Mouse (Mus musculus) skeletal muscle tissue, adult 2 months (tissue): ENCODE measurements at regions not wholly inside any gene's neighbourhood (a gene's known extent, or its start where the extent isn't known, plus 50 kb on each side); places are given as distances from the start of the nearest gene placed in this dataset.

ENCODE experiments used
- DNase-seq: peaks from one replicate; pipeline ENCODE4 v3.0.0-alpha.2; 2012; ENCODE audit warnings: low read depth, low spot score

DNA sequence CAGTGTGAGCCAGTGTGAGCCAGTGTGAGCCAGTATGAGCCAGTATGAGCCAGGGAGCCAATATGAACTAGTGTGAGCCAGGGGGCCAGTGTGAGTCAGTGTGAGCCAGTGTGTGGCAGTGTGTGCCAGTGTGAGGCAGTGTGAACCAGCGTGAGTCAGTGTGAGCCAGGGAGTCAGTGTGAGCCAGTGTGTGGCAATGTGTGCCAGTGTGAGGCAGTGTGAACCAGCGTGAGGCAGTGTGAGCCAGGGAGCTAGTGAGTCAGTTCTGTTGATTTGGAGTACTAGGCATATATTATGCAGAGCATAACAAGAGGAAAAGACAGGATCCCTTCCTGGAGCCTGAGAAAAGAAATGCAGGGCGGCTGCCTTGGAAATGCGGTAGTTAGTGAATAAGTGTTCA lies 82.7 kb upstream of the Zfhx3 start:
- no peak for DNase-seq

DNA sequence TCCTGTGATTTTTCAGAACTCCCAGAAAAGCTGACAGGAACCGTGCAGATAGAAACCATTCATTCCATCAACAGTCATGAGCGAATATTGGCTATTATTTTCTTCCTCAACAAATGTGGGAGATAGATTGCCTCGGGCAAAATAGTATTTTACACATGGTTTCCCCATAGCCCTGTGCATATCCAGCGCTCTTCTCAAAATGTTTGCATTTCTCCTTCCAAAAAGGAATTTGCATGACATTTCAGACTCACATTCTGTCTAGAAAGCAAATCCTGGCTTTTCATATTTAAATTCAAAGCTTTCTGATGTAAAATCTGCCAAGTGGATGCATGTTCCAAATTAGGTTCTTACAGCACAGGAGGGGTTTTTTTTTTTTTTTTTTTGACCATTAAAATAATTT lies 82.2 kb upstream of the Zfhx3 start:
- no peak for DNase-seq

GRCm38 (mm10) chr8:107864802-107865651 lies 77.4 kb upstream of the Zfhx3 start:
- DNase-seq: no peak

- DNase-seq: no peak
Observed at GRCm38 (mm10) chr8:107865744-107866143, 76.7 kb upstream of the Zfhx3 start.

GRCm38 (mm10) chr8:107871718-107872117 lies 70.7 kb upstream of the Zfhx3 start:
- no peak for DNase-seq

DNA sequence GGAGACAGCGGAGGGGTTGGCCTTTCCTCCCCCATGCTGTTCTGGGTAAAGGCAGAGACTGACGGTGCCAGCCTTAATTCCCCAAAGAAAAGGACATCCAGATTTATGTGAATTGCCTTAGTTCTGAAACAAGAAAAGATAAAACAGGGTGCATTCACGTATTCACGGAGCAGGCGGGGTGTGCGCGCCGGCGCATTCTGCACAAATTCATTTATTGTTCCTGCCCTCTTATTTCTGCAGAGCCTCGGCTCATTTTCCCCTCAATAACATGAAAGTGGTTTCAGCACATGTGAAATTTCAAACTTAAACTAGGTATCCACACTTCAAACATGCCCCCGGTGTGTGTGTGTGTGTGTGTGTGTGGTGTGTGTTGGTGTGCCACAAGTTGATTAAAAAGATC lies 70.3 kb upstream of the Zfhx3 start:
- DNase-seq: no peak

DNA sequence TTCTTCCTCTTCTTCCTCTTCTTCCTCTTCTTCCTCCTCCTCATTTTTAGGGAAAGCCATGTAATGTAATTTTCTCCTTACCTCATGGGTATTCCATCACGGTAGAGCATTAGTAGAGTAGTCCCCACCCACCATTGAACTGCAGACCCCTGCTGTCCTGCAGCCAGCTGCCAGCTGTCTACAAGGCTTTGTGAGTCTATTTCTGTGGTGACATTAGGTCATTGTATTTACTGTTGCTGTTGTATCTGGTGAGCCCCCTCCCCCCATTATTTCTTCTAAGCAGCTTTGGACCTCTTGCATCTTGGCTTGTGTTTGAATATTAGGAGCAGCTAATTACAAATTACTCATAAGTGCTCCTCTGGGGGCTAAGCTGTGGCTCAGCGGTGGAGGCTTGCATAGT lies 66.0 kb upstream of the Zfhx3 start:
- DNase-seq: no peak

GRCm38 (mm10) chr8:107881851-107882250 lies 60.6 kb upstream of the Zfhx3 start:
- DNase-seq: no peak

DNA sequence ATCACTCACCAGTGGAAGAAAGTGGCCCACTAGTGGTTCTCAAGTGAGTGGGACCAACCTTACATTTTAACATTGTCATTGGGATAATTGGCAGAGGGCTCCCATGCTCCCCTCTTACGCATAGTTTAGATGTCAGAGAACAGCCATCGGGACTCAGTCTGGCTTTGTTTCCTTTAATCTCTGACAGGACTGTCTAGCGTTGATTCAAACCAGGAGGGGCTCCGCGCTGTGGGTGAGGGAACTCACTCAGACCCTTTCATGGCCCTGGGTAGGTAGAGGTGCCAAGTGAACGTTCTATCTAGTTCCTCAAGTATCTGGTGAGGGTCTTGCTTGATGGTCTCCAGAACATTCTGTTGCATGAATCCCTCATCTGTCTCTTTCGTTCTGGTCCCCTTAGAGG lies 56.9 kb upstream of the Zfhx3 start:
- no peak for DNase-seq

DNA sequence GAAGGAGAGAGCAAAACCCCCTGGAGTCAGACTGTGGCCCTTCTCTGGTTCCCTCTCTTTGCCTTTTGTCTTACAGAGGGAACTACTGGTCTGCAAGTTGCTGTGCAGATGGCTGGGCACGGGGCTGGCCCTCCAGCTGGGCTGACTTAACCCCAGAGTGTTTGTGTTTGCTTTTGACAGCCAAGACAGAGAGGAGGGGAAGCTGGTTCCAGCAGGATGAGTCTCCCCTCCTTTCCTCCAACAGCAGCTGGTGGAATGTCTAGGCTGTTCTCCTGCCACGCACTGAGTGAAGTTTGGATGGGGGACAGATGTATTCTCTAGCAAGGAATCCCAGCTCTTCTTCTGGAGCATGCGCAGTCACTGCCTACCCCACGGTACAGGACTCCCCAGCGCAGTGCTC lies 56.5 kb upstream of the Zfhx3 start:
- no peak for DNase-seq

GRCm38 (mm10) chr8:107886516-107887253 lies 55.8 kb upstream of the Zfhx3 start:
- no peak for DNase-seq

GRCm38 (mm10) chr8:107887333-107887732 lies 55.1 kb upstream of the Zfhx3 start:
- DNase-seq: no peak

GRCm38 (mm10) chr8:107890922-107891321 lies 51.5 kb upstream of the Zfhx3 start:
- DNase-seq: no peak
